22 mouse cellular contexts compared by ENCODE assay signal in the genomic region with DNA sequence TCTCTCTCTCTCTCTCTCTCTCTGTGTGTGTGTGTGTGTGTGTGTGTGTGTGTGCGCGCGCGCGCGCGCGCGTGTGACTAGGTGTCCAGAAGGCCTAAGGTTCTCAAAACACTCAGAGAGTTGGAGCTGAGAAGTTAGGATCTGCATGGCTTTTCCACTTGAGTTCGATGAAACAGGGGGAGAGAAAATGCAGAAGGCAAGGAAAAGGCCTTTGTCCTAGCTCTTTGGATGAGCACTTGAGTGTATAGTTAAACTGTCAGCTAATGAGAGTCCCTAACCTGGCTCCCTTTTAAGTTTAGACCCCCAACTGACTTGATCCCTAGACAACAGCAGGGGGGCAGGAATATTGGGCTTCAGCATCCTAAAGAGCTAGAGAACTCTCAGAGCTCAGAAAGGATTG. TPM values are rescaled to one million over a fixed set of nuclear protein-coding genes. Genes with fewer than 3 reads are reported as not detected.
A peak's percentile ranks its signal among the peaks of the same experiment; 100 is the strongest.
DNase-seq lines count a peak whose midpoint lies in the region; ATAC-seq lines count a peak whose summit lies in the region.
"Had no signal": no experiment of that assay in that cellular context is flagged by ENCODE, and none has a peak within 500 bp of the region (broad histone marks: within the 10 kb centered on the region; RNA-seq: fewer than 3 reads in every experiment).

No protein-coding gene starts in this region.

- WGBS in limb, embryonic 11.5 days = 78% methylated on average over 10 of the region's 10 CpGs
- 81% methylated on average over 10 of the region's 10 CpGs for WGBS in limb, embryonic 10.5 days
- WGBS in neural tube, embryonic 13.5 days = 79% methylated on average over 10 of the region's 10 CpGs

- no peaks in the 10 kb centered on the region; the same call in 1 of the 2 replicates for H3K36me3 ChIP-seq in limb, embryonic 11.5 days (ENCODE audit: control insufficient read depth, insufficient read depth, low read length)
- peaks cover 22% of the 10 kb centered on the region for H3K36me3 ChIP-seq in limb, embryonic 10.5 days
- H3K36me3 ChIP-seq in neural tube, embryonic 13.5 days = peaks cover 15% of the 10 kb centered on the region
- H3K36me3 ChIP-seq: embryonic facial prominence, embryonic 12.5 days; G1E; heart, embryonic 12.5 days had no signal

- no peak overlapping the region for H3K4me3 ChIP-seq in limb, embryonic 11.5 days (ENCODE audit: low read depth, low read length)
- H3K4me3 ChIP-seq in limb, embryonic 10.5 days = no peak overlapping the region
- H3K4me3 ChIP-seq in neural tube, embryonic 13.5 days = no peak overlapping the region
- H3K4me3 ChIP-seq: embryonic facial prominence, embryonic 12.5 days; gastrocnemius, adult 2 months; heart, embryonic 12.5 days; hindbrain, embryonic 10.5 days had no signal

- no peaks in the 10 kb centered on the region for H3K27me3 ChIP-seq in limb, embryonic 11.5 days (ENCODE audit: control insufficient read depth, insufficient read depth, low read length)
- H3K27me3 ChIP-seq in limb, embryonic 10.5 days (ENCODE audit: low read depth, poor library complexity, severe bottlenecking) = no peaks in the 10 kb centered on the region
- H3K27me3 ChIP-seq in neural tube, embryonic 13.5 days = no peaks in the 10 kb centered on the region
- H3K27me3 ChIP-seq: embryonic facial prominence, embryonic 12.5 days; heart, embryonic 12.5 days had no signal

- ATAC-seq in limb, embryonic 11.5 days (ENCODE audit: insufficient number of reproducible peaks, low FRiP score, low TSS enrichment, low read depth) = no peak
- no peak for ATAC-seq in neural tube, embryonic 13.5 days (ENCODE audit: low read depth)
- ATAC-seq: CD4-positive, CD25-positive, alpha-beta regulatory T cell, adult 4 months; forebrain, embryonic 14.5 days; hindbrain, embryonic 16.5 days; inflammation-experienced regulatory T-cells, adult 6 months had no signal

- H3K4me1 ChIP-seq in limb, embryonic 11.5 days (ENCODE audit: control insufficient read depth, insufficient read depth, low read length) = peaks cover 34% of the 10 kb centered on the region
- peaks cover 59% of the 10 kb centered on the region for H3K4me1 ChIP-seq in limb, embryonic 10.5 days
- peaks cover 43% of the 10 kb centered on the region for H3K4me1 ChIP-seq in neural tube, embryonic 13.5 days (replicated peaks)

- H3K9ac ChIP-seq in limb, embryonic 11.5 days (ENCODE audit: low read length) = no peak overlapping the region
- peak overlapping the region; percentile 38; the same call in 1 of the 2 replicates for H3K9ac ChIP-seq in neural tube, embryonic 13.5 days
- H3K9ac ChIP-seq: embryonic facial prominence, embryonic 12.5 days; heart, embryonic 12.5 days had no signal

- no peaks in the 10 kb centered on the region for H3K9me3 ChIP-seq in limb, embryonic 11.5 days (ENCODE audit: control insufficient read depth, low read length)
- H3K9me3 ChIP-seq in limb, embryonic 10.5 days (replicated peaks) = no peaks in the 10 kb centered on the region
- no peaks in the 10 kb centered on the region for H3K9me3 ChIP-seq in neural tube, embryonic 13.5 days
- H3K9me3 ChIP-seq: embryonic facial prominence, embryonic 12.5 days; heart, embryonic 12.5 days had no signal

- no peak overlapping the region for H3K27ac ChIP-seq in limb, embryonic 11.5 days (replicated peaks; ENCODE audit: low read depth, low read length)
- H3K27ac ChIP-seq in limb, embryonic 10.5 days = no peak overlapping the region
- H3K27ac ChIP-seq in neural tube, embryonic 13.5 days (replicated peaks) = no peak overlapping the region
- H3K27ac ChIP-seq: embryonic facial prominence, embryonic 12.5 days; gastrocnemius, adult 2 months; hindbrain, embryonic 10.5 days had no signal

- peak overlapping the region; percentile 29; the same call in 1 of the 2 replicates for H3K4me2 ChIP-seq in limb, embryonic 11.5 days (ENCODE audit: low read depth, severe bottlenecking)
- no peak overlapping the region for H3K4me2 ChIP-seq in neural tube, embryonic 13.5 days

- peak; percentile 22 for DNase-seq in adrenal gland, adult 2 months
- no peak for DNase-seq in adrenal gland, postnatal 25 days
- no peak for DNase-seq in limb, embryonic 11.5 days (ENCODE audit: low spot score)
- DNase-seq in limb, embryonic 10.5 days (ENCODE audit: low spot score) = no peak
- no peak for DNase-seq in neural tube, embryonic 10.5 days (ENCODE audit: extremely low spot score, low spot score)
- DNase-seq in layer of hippocampus, postnatal 14 days (ENCODE audit: low spot score in 2 of 2) = no peak
- DNase-seq: adrenal gland, postnatal 14 days; B cell, adult 2 months; cerebellum, adult 18-20 months; cerebellum, adult 9-11 months; embryo, embryonic 11 days; gastrocnemius, adult 2 months; gastrocnemius, postnatal 25 days had no signal

RNA-seq across cellular contexts. Expression of a gene that starts 3.0 kb away (rescaled TPM):
- 10 to 100 TPM; 70.3 to 76.2 TPM for total RNA-seq in adrenal gland, adult 2 months (2021)
- 9.5 and 10.4 TPM in 2 replicates for polyA plus RNA-seq in adrenal gland, adult 2 months (2012; rRNA removed)
- total RNA-seq in adrenal gland, postnatal 25 days (2021) = 80.4 and 89.0 TPM in 2 replicates
- polyA plus RNA-seq in limb, embryonic 11.5 days (2014; fragmentation: Nextera tagmentation; extraction: Ambion mirVana) = 53.3 and 55.9 TPM in 2 replicates
- 23.8 and 30.8 TPM in 2 replicates for polyA plus RNA-seq in limb, embryonic 10.5 days (2016; fragmentation: Nextera tagmentation; extraction: Ambion mirVana)
- polyA plus RNA-seq in neural tube, embryonic 13.5 days (2015; fragmentation: Nextera tagmentation; extraction: Ambion mirVana) = 21.2 and 21.9 TPM in 2 replicates
- 10 to 100 TPM; 72.9 to 90.5 TPM for total RNA-seq in layer of hippocampus, postnatal 14 days (2021)
